Mouse (Mus musculus): ENCODE data around the gene Dnmbp.
A peak's percentile ranks its signal among the peaks of the same experiment; 100 is the strongest.
"Not testable (repeated sequence)": the region's sequence is repeated elsewhere in the genome, so short reads cannot be mapped to it uniquely, and the experiment has no call there.

Gene Dnmbp

GRCm38 (mm10) chr19:43939769-43940689 lies at the start of gene Dnmbp:
Dnmbp (minus strand) TSS chr19:43940191.
- DNase-seq = peak; percentile 95

- no peak for DNase-seq
These were observed 46.2 kb upstream of the Dnmbp start, which contains the start of gene Cpn1 for GRCm38 (mm10) chr19:43986069-43986794. Cpn1 (minus strand) TSS chr19:43986556.

GRCm38 (mm10) chr19:43981992-43982391 lies 42.0 kb upstream of the Dnmbp start:
- DNase-seq = no peak

GRCm38 (mm10) chr19:43980711-43981110 lies 40.7 kb upstream of the Dnmbp start:
- no peak for DNase-seq

- DNase-seq = no peak
These were observed 37.8 kb upstream of the Dnmbp start for GRCm38 (mm10) chr19:43977799-43978198.

- no peak for DNase-seq
These were observed 36.7 kb upstream of the Dnmbp start for GRCm38 (mm10) chr19:43976661-43977060.

GRCm38 (mm10) chr19:43974221-43974620 lies 34.2 kb upstream of the Dnmbp start:
- DNase-seq = no peak

- no peak for DNase-seq
These were observed 33.7 kb upstream of the Dnmbp start for GRCm38 (mm10) chr19:43973711-43974110.

GRCm38 (mm10) chr19:43972129-43972528 lies 32.1 kb upstream of the Dnmbp start:
- DNase-seq = no peak

- DNase-seq = no peak
These were observed 28.5 kb upstream of the Dnmbp start for GRCm38 (mm10) chr19:43968436-43969026.

- no peak for DNase-seq
These were observed 26.5 kb upstream of the Dnmbp start for GRCm38 (mm10) chr19:43966481-43966880.

- no peak for DNase-seq
These were observed 25.6 kb upstream of the Dnmbp start for GRCm38 (mm10) chr19:43965496-43966085.

- no peak for DNase-seq
These were observed 22.8 kb upstream of the Dnmbp start for GRCm38 (mm10) chr19:43962795-43963194.

- no peak for DNase-seq
These were observed 21.2 kb upstream of the Dnmbp start for GRCm38 (mm10) chr19:43961185-43961584.

- DNase-seq = no peak
These were observed 20.0 kb upstream of the Dnmbp start for GRCm38 (mm10) chr19:43960014-43960413.

- DNase-seq = peak; percentile 70
These were observed 19.2 kb upstream of the Dnmbp start for GRCm38 (mm10) chr19:43959162-43959561.

- DNase-seq = peak; percentile 12
These were observed 17.9 kb upstream of the Dnmbp start for GRCm38 (mm10) chr19:43957881-43958280.

GRCm38 (mm10) chr19:43957402-43957801 lies 17.4 kb upstream of the Dnmbp start:
- DNase-seq = no peak

GRCm38 (mm10) chr19:43955266-43955665 lies 15.3 kb upstream of the Dnmbp start:
- DNase-seq = no peak

GRCm38 (mm10) chr19:43954864-43955263 lies 14.9 kb upstream of the Dnmbp start:
- DNase-seq = no peak

- not testable (repeated sequence) for DNase-seq
These were observed 12.9 kb upstream of the Dnmbp start for GRCm38 (mm10) chr19:43952936-43953335.

- no peak for DNase-seq
These were observed 9.3 kb upstream of the Dnmbp start for GRCm38 (mm10) chr19:43949111-43949810.

Measured in right cerebral cortex, postnatal 4 days (tissue).